Mouse (Mus musculus): Measurements from ENCODE around the gene Rhov. TPM values are rescaled to one million over a fixed set of nuclear protein-coding genes. Genes with fewer than 3 reads are reported as not detected.

The Rhov gene
- total RNA-seq, 1 experiment, result 1.9 TPM

DNA sequence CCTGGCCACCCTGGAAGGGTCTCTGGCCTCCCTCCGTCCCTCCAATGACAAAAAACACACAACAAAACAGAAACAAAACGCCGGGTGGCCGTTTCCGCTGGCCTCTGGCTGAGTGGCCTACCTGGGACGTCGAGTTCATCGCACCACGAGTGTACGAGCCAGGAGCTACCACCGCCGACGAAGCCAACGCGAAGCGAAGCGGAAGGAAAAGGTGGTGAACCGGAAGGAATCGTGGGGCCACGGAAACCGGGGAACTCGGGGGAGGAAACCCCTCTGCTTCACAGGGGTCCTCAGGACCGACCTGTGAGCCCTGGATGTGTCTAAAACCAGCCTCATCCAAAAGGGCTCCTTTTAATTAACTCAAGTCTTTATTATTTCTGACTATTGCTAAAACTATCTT, 6.7 kb upstream of the Rhov start:
- no peak overlapping the region for H3K9ac ChIP-seq (ENCODE audit: insufficient read depth, low read depth, low read length, poor library complexity, severe bottlenecking)
- H3K27ac ChIP-seq (ENCODE audit: insufficient read depth, low read depth, low read length, poor library complexity, severe bottlenecking), result no peak overlapping the region
- TF ChIP-seq ZNF384 (IDR thresholded peaks at IDR 0.05; ENCODE audit: low read depth, low read length) (no peak), MAFK (IDR thresholded peaks at IDR 0.05; ENCODE audit: insufficient read depth, low read depth, low read length) (no peak), ZC3H11A (IDR thresholded peaks at IDR 0.05; ENCODE audit: borderline replicate concordance, low read depth, low read length) (no peak), CHD2 (IDR thresholded peaks at IDR 0.05; ENCODE audit: low read depth, low read length) (no peak), HCFC1 (IDR thresholded peaks at IDR 0.05; ENCODE audit: borderline replicate concordance, insufficient read depth, low read length) (no peak)
- in situ Hi-C loops (cut with MboI; ENCODE audit: low sequenced_read_pairs in 2 of 2, unreplicated experiment in 2 of 2), result no loop called here
- H3K4me1 ChIP-seq (ENCODE audit: control insufficient read depth in 2 of 2, insufficient read depth in 2 of 2, low read length in 2 of 2, poor library complexity in 1 of 2), result peaks cover 0 to 7% of the 10 kb centered on the region in 2 experiments; a peak in 1 of 4 replicates
- no peak for DNase-seq (ENCODE audit: low read depth, low spot score)
- H3K4me3 ChIP-seq (ENCODE audit: insufficient read depth in 1 of 2, low read depth in 1 of 2, low read length in 2 of 2, poor library complexity in 1 of 2, severe bottlenecking in 1 of 2), result peak overlapping the region in 1 of 2 experiments; percentile 11; a peak in 1 of 4 replicates
- no peaks in the 10 kb centered on the region for H3K36me3 ChIP-seq (ENCODE audit: control insufficient read depth, insufficient read depth, low read length, poor library complexity, severe bottlenecking)
- no peaks in the 10 kb centered on the region for H3K9me3 ChIP-seq (ENCODE audit: control insufficient read depth, insufficient read depth, low read depth, low read length)

DNA sequence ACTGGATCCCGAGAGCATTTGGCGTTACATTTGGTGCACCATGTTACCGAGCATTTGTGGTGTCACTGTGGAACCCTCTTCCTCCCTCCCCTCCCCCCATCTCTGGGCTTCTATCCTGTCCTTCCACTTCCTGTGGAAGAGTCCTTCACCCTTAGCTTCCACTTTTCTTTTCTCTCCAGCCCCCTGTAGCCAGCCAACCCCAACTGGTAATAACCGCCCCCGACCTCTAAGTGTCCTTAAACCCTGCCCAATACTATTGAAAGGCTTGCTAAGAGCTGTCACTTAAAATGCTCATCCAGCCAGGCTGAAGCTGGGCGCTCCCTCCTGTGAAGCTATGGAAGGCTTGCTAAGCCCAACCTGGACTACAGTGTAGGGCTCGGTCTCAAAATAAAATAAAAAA, 5.9 kb upstream of the Rhov start:
- Histone ChIP-seq H3K36me3 (ENCODE audit: control insufficient read depth, insufficient read depth, low read length, poor library complexity, severe bottlenecking) (no peaks in the 10 kb centered on the region), H3K27ac (ENCODE audit: insufficient read depth, low read depth, low read length, poor library complexity, severe bottlenecking) (no peak overlapping the region), H3K4me1 (ENCODE audit: control insufficient read depth in 2 of 2, insufficient read depth in 2 of 2, low read length in 2 of 2, poor library complexity in 1 of 2) (peaks cover 0 to 7% of the 10 kb centered on the region in 2 experiments; a peak in 1 of 4 replicates), H3K9me3 (ENCODE audit: control insufficient read depth, insufficient read depth, low read depth, low read length) (no peaks in the 10 kb centered on the region), H3K4me3 (ENCODE audit: insufficient read depth in 1 of 2, low read depth in 1 of 2, low read length in 2 of 2, poor library complexity in 1 of 2, severe bottlenecking in 1 of 2) (no peak overlapping the region), H3K9ac (ENCODE audit: insufficient read depth, low read depth, low read length, poor library complexity, severe bottlenecking) (no peak overlapping the region)
- no peak for TF ChIP-seq HCFC1 (IDR thresholded peaks at IDR 0.05; ENCODE audit: borderline replicate concordance, insufficient read depth, low read length)
- no peak for TF ChIP-seq ZNF384 (IDR thresholded peaks at IDR 0.05; ENCODE audit: low read depth, low read length)
- in situ Hi-C loops (cut with MboI; ENCODE audit: low sequenced_read_pairs in 2 of 2, unreplicated experiment in 2 of 2), result no loop called here
- no peak for DNase-seq (ENCODE audit: low read depth, low spot score)

DNA sequence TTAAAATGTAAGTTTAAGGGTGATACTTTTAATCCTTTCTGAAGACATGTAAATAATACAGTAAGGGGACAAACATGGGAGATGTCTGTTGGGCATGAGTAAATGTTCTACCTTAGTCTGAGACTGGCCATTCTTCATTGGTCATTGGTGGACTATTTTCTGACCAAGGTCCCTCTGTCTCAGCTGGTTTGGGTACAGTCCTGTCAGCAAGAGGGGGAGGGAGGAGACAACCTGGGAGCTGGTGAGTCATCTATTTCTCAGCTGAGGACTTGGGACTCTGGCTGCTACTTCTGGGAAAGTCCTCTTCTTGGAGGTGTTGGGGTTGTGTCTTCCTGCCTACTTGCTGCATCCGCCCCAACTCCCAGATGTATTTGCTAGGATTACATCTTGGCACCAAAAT, 3.1 kb upstream of the Rhov start:
- H3K27ac ChIP-seq (ENCODE audit: insufficient read depth, low read depth, low read length, poor library complexity, severe bottlenecking), result no peak overlapping the region
- DNase-seq (ENCODE audit: low read depth, low spot score), result no peak
- no peak for TF ChIP-seq CHD2 (IDR thresholded peaks at IDR 0.05; ENCODE audit: low read depth, low read length)
- TF ChIP-seq MAFK (IDR thresholded peaks at IDR 0.05; ENCODE audit: insufficient read depth, low read depth, low read length), result no peak
- TF ChIP-seq ZNF384 (IDR thresholded peaks at IDR 0.05; ENCODE audit: low read depth, low read length), result no peak
- TF ChIP-seq HCFC1 (IDR thresholded peaks at IDR 0.05; ENCODE audit: borderline replicate concordance, insufficient read depth, low read length), result no peak
- TF ChIP-seq ZC3H11A (IDR thresholded peaks at IDR 0.05; ENCODE audit: borderline replicate concordance, low read depth, low read length), result no peak
- in situ Hi-C loops (cut with MboI; ENCODE audit: low sequenced_read_pairs in 2 of 2, unreplicated experiment in 2 of 2), result no loop called here
- no peak overlapping the region for H3K9ac ChIP-seq (ENCODE audit: insufficient read depth, low read depth, low read length, poor library complexity, severe bottlenecking)
- no peaks in the 10 kb centered on the region for H3K36me3 ChIP-seq (ENCODE audit: control insufficient read depth, insufficient read depth, low read length, poor library complexity, severe bottlenecking)
- no peaks in the 10 kb centered on the region for H3K9me3 ChIP-seq (ENCODE audit: control insufficient read depth, insufficient read depth, low read depth, low read length)
- H3K4me1 ChIP-seq (ENCODE audit: control insufficient read depth in 2 of 2, insufficient read depth in 2 of 2, low read length in 2 of 2, poor library complexity in 1 of 2), result peaks cover 0 to 10% of the 10 kb centered on the region in 2 experiments; a peak in 1 of 4 replicates
- H3K4me3 ChIP-seq (ENCODE audit: insufficient read depth in 1 of 2, low read depth in 1 of 2, low read length in 2 of 2, poor library complexity in 1 of 2, severe bottlenecking in 1 of 2), result no peak overlapping the region

- in situ Hi-C loops (cut with MboI; ENCODE audit: low sequenced_read_pairs in 2 of 2, unreplicated experiment in 2 of 2), result no loop called here
- TF ChIP-seq ZNF384 (IDR thresholded peaks at IDR 0.05; ENCODE audit: low read depth, low read length) (no peak), ZC3H11A (IDR thresholded peaks at IDR 0.05; ENCODE audit: borderline replicate concordance, low read depth, low read length) (no peak), MAFK (IDR thresholded peaks at IDR 0.05; ENCODE audit: insufficient read depth, low read depth, low read length) (no peak), CHD2 (IDR thresholded peaks at IDR 0.05; ENCODE audit: low read depth, low read length) (no peak), HCFC1 (IDR thresholded peaks at IDR 0.05; ENCODE audit: borderline replicate concordance, insufficient read depth, low read length) (no peak)
- no peak overlapping the region for H3K9ac ChIP-seq (ENCODE audit: insufficient read depth, low read depth, low read length, poor library complexity, severe bottlenecking)
- H3K9me3 ChIP-seq (ENCODE audit: control insufficient read depth, insufficient read depth, low read depth, low read length), result no peaks in the 10 kb centered on the region
- peaks cover 0 to 3% of the 10 kb centered on the region in 2 experiments; a peak in 1 of 4 replicates for H3K4me1 ChIP-seq (ENCODE audit: control insufficient read depth in 2 of 2, insufficient read depth in 2 of 2, low read length in 2 of 2, poor library complexity in 1 of 2)
- H3K27ac ChIP-seq (ENCODE audit: insufficient read depth, low read depth, low read length, poor library complexity, severe bottlenecking), result no peak overlapping the region
- H3K36me3 ChIP-seq (ENCODE audit: control insufficient read depth, insufficient read depth, low read length, poor library complexity, severe bottlenecking), result no peaks in the 10 kb centered on the region
- H3K4me3 ChIP-seq (ENCODE audit: insufficient read depth in 1 of 2, low read depth in 1 of 2, low read length in 2 of 2, poor library complexity in 1 of 2, severe bottlenecking in 1 of 2), result peak overlapping the region; percentile 72 to 78
- no peak for DNase-seq (ENCODE audit: low read depth, low spot score)
Observed at GRCm38 (mm10) chr2:119270286-119270642, 808 bp downstream of the Rhov start.

GRCm38 (mm10) chr2:119263813-119264212, 7.3 kb downstream of the Rhov start:
- no peak for TF ChIP-seq MAFK (IDR thresholded peaks at IDR 0.05; ENCODE audit: insufficient read depth, low read depth, low read length)
- no peak for TF ChIP-seq ZC3H11A (IDR thresholded peaks at IDR 0.05; ENCODE audit: borderline replicate concordance, low read depth, low read length)
- in situ Hi-C loops (cut with MboI; ENCODE audit: low sequenced_read_pairs in 2 of 2, unreplicated experiment in 2 of 2), result no loop called here
- H3K36me3 ChIP-seq (ENCODE audit: control insufficient read depth, insufficient read depth, low read length, poor library complexity, severe bottlenecking), result no peaks in the 10 kb centered on the region
- H3K4me1 ChIP-seq (ENCODE audit: control insufficient read depth in 2 of 2, insufficient read depth in 2 of 2, low read length in 2 of 2, poor library complexity in 1 of 2), result peaks cover 0 to 3% of the 10 kb centered on the region in 2 experiments; a peak in 1 of 4 replicates
- DNase-seq (ENCODE audit: low read depth, low spot score), result no peak
- H3K9me3 ChIP-seq (ENCODE audit: control insufficient read depth, insufficient read depth, low read depth, low read length), result no peaks in the 10 kb centered on the region
- no peak overlapping the region for H3K9ac ChIP-seq (ENCODE audit: insufficient read depth, low read depth, low read length, poor library complexity, severe bottlenecking)
- no peak overlapping the region for H3K4me3 ChIP-seq (ENCODE audit: insufficient read depth in 1 of 2, low read depth in 1 of 2, low read length in 2 of 2, poor library complexity in 1 of 2, severe bottlenecking in 1 of 2)
- no peak overlapping the region for H3K27ac ChIP-seq (ENCODE audit: insufficient read depth, low read depth, low read length, poor library complexity, severe bottlenecking)

Measured in ES-E14 (cell line).